ENCODE assay signal across 8 mouse cellular contexts in genomic region chr3:101595866-101596630, GRCm38 (mm10). TPM values are rescaled to one million over a fixed set of nuclear protein-coding genes. Genes with fewer than 3 reads are reported as not detected.
A peak's percentile ranks its signal among the peaks of the same experiment; 100 is the strongest.
DNase-seq lines count a peak whose midpoint lies in the region; ATAC-seq and TF ChIP-seq lines count a peak whose summit lies in the region.

No protein-coding gene starts in this region.

- no peak overlapping the region for H3K9ac ChIP-seq in midbrain, embryonic 12.5 days (replicated peaks)
- H3K9ac ChIP-seq in midbrain, embryonic 14.5 days (replicated peaks; ENCODE audit: low read length), result no peak overlapping the region
- no peak overlapping the region for H3K9ac ChIP-seq in intestine, postnatal 0 days (ENCODE audit: low read depth, low read length)
- no peak overlapping the region for H3K9ac ChIP-seq in stomach, postnatal 0 days (ENCODE audit: low read length)

- no peak for TF ChIP-seq CTCF in intestine, postnatal 0 days (IDR thresholded peaks at IDR 0.05; ENCODE audit: low read depth)
- TF ChIP-seq CTCF in stomach, postnatal 0 days (IDR thresholded peaks at IDR 0.05; ENCODE audit: low read depth), result no peak

- H3K4me2 ChIP-seq in midbrain, embryonic 12.5 days (replicated peaks), result no peak overlapping the region
- no peak overlapping the region for H3K4me2 ChIP-seq in midbrain, embryonic 14.5 days (ENCODE audit: low read length)
- 0 out of 2 replicates have a peak overlapping the region, but pooled peaks have one; percentile 24 for H3K4me2 ChIP-seq in intestine, postnatal 0 days (replicated peaks; ENCODE audit: low read depth)
- H3K4me2 ChIP-seq in stomach, postnatal 0 days (replicated peaks; ENCODE audit: low read depth), result no peak overlapping the region

- peaks cover 19% of the 10 kb centered on the region for H3K36me3 ChIP-seq in midbrain, embryonic 12.5 days
- H3K36me3 ChIP-seq in midbrain, embryonic 14.5 days (ENCODE audit: control insufficient read depth, insufficient read depth, low read length), result peaks cover 33% of the 10 kb centered on the region
- peaks cover 50% of the 10 kb centered on the region for H3K36me3 ChIP-seq in intestine, postnatal 0 days (ENCODE audit: control insufficient read depth, insufficient read depth)
- peaks cover 15% of the 10 kb centered on the region for H3K36me3 ChIP-seq in stomach, postnatal 0 days (ENCODE audit: control insufficient read depth, insufficient read depth, low read length)

- TF ChIP-seq EP300 in stomach, postnatal 0 days (optimal IDR thresholded peaks at IDR 0.05), result no peak

- DNase-seq in frontal cortex, postnatal 10 days (ENCODE audit: low spot score in 2 of 2), result no peak
- DNase-seq in midbrain, embryonic 14.5 days, result no peak
- no peak for DNase-seq in stomach, postnatal 0 days (ENCODE audit: low spot score)
- no peak for DNase-seq in adrenal gland, postnatal 36 days
- no peak for DNase-seq in kidney, postnatal 10 days

- H3K27me3 ChIP-seq in midbrain, embryonic 12.5 days, result peaks cover 38% of the 10 kb centered on the region; the same call in 1 of the 2 replicates
- no peaks in the 10 kb centered on the region for H3K27me3 ChIP-seq in midbrain, embryonic 14.5 days (ENCODE audit: control insufficient read depth, insufficient read depth, low read length)
- no peaks in the 10 kb centered on the region for H3K27me3 ChIP-seq in intestine, postnatal 0 days (replicated peaks; ENCODE audit: control insufficient read depth, insufficient read depth, low read length)
- no peaks in the 10 kb centered on the region for H3K27me3 ChIP-seq in stomach, postnatal 0 days (ENCODE audit: control insufficient read depth, insufficient read depth, low read length)

- ATAC-seq in frontal cortex, adult (ENCODE audit: low TSS enrichment), result peak; percentile 64
- ATAC-seq in midbrain, embryonic 12.5 days (ENCODE audit: low FRiP score, low read depth), result no peak
- no peak for ATAC-seq in midbrain, embryonic 14.5 days (ENCODE audit: low FRiP score, low TSS enrichment)
- ATAC-seq in intestine, postnatal 0 days, result peak; percentile 42
- no peak; the same call in 1 of the 2 replicates for ATAC-seq in stomach, postnatal 0 days (ENCODE audit: low FRiP score, low TSS enrichment)

- 83% methylated on average over 14 of the region's 14 CpGs for WGBS in midbrain, embryonic 12.5 days
- WGBS in midbrain, embryonic 14.5 days, result 82% methylated on average over 14 of the region's 14 CpGs
- 55% methylated on average over 14 of the region's 14 CpGs for WGBS in intestine, postnatal 0 days
- 44% methylated on average over 14 of the region's 14 CpGs for WGBS in stomach, postnatal 0 days

- no peak overlapping the region for H3K4me3 ChIP-seq in midbrain, embryonic 12.5 days
- no peak overlapping the region for H3K4me3 ChIP-seq in midbrain, embryonic 14.5 days (replicated peaks; ENCODE audit: low read depth, low read length)
- H3K4me3 ChIP-seq in intestine, postnatal 0 days (ENCODE audit: low read depth, low read length), result no peak overlapping the region
- no peak overlapping the region for H3K4me3 ChIP-seq in stomach, postnatal 0 days (ENCODE audit: low read depth, low read length)

- H3K4me1 ChIP-seq in midbrain, embryonic 12.5 days, result peaks cover 65% of the 10 kb centered on the region
- H3K4me1 ChIP-seq in midbrain, embryonic 14.5 days (ENCODE audit: control insufficient read depth, insufficient read depth, low read length), result peaks cover 45% of the 10 kb centered on the region
- H3K4me1 ChIP-seq in intestine, postnatal 0 days (replicated peaks; ENCODE audit: control insufficient read depth, insufficient read depth, low read length), result peaks cover 30% of the 10 kb centered on the region
- H3K4me1 ChIP-seq in stomach, postnatal 0 days (replicated peaks; ENCODE audit: control insufficient read depth, insufficient read depth), result peaks cover 19% of the 10 kb centered on the region; the same call in 1 of the 2 replicates

- H3K27ac ChIP-seq in midbrain, embryonic 12.5 days (replicated peaks), result 0 out of 2 replicates have a peak overlapping the region, but pooled peaks have one; percentile 17
- no peak overlapping the region for H3K27ac ChIP-seq in midbrain, embryonic 14.5 days (replicated peaks; ENCODE audit: low read depth, low read length)
- H3K27ac ChIP-seq in intestine, postnatal 0 days (ENCODE audit: low read depth, low read length), result peak overlapping the region; percentile 54; the same call in 1 of the 2 replicates
- peak overlapping the region; percentile 45; the same call in 1 of the 2 replicates for H3K27ac ChIP-seq in stomach, postnatal 0 days (replicated peaks)

- no peaks in the 10 kb centered on the region for H3K9me3 ChIP-seq in midbrain, embryonic 12.5 days
- H3K9me3 ChIP-seq in midbrain, embryonic 14.5 days (ENCODE audit: control insufficient read depth, low read length), result no peaks in the 10 kb centered on the region
- no peaks in the 10 kb centered on the region for H3K9me3 ChIP-seq in intestine, postnatal 0 days (ENCODE audit: control insufficient read depth)
- no peaks in the 10 kb centered on the region for H3K9me3 ChIP-seq in stomach, postnatal 0 days (ENCODE audit: control insufficient read depth, low read length)

RNA-seq across cellular contexts. Expression of gene Atp1a1, which starts 8.4 kb away (rescaled TPM):
- polyA plus RNA-seq in midbrain, embryonic 12.5 days (2016; fragmentation: Nextera tagmentation; extraction: Ambion mirVana), result 46.3 and 50.9 TPM in 2 replicates
- polyA plus RNA-seq in midbrain, embryonic 14.5 days (2014; fragmentation: Nextera tagmentation; extraction: Ambion mirVana), result 80.9 and 84.7 TPM in 2 replicates
- 309 and 318 TPM in 2 replicates for polyA plus RNA-seq in intestine, postnatal 0 days (2015; fragmentation: Nextera tagmentation; extraction: Ambion mirVana)
- 132 and 138 TPM in 2 replicates for polyA plus RNA-seq in stomach, postnatal 0 days (2015; fragmentation: Nextera tagmentation; extraction: Ambion mirVana)
- total RNA-seq in adrenal gland, postnatal 36 days (2021), result 100 to 1,000 TPM; 823 to 834 TPM

Comparison
In these comparisons a context has a peak if more than half of its experiments do, and no peak if none do; other contexts are left out.
1. ATAC-seq: peak in frontal cortex, adult (single experiment) and intestine, postnatal 0 days (single experiment); none in midbrain, embryonic 12.5 days (single experiment), midbrain, embryonic 14.5 days (single experiment) and stomach, postnatal 0 days (single experiment).